Mouse (Mus musculus) testis, adult 2 months (tissue): ENCODE results near the gene Nlrc4. TPM values are rescaled to one million over a fixed set of nuclear protein-coding genes. Genes with fewer than 3 reads are reported as not detected.
"Not testable (repeated sequence)": the region's sequence is repeated elsewhere in the genome, so short reads cannot be mapped to it uniquely, and the experiment has no call there.

ENCODE experiments used
- H3K27ac ChIP-seq: fragments of 200-500 bp; 2 replicates; pipeline ENCODE4 v1.5.1; 2012; ENCODE audit warnings: low read depth, low read length; ENCODE audit not compliant: control insufficient read depth, insufficient read depth
- H3K27me3 ChIP-seq: fragments of 200-500 bp; 2 replicates; pipeline ENCODE4 v1.6.1; 2012; ENCODE audit warnings: mild to moderate bottlenecking, low read length, moderate library complexity; ENCODE audit not compliant: control insufficient read depth, insufficient read depth
- H3K36me3 ChIP-seq: fragments of 200-500 bp; 2 replicates; pipeline ENCODE4 v1.6.1; 2012; ENCODE audit warnings: mild to moderate bottlenecking, low read length; ENCODE audit not compliant: control insufficient read depth, insufficient read depth
- H3K4me1 ChIP-seq: fragments of 200-500 bp; 2 replicates; pipeline ENCODE4 v1.6.1; 2012; ENCODE audit warnings: low read length; ENCODE audit not compliant: control insufficient read depth, insufficient read depth
- H3K4me3 ChIP-seq: fragments of 200-500 bp; 2 replicates; pipeline ENCODE4 v1.5.1; 2012; ENCODE audit warnings: low read depth, mild to moderate bottlenecking, low read length, moderate library complexity, mixed read lengths; ENCODE audit not compliant: control insufficient read depth
- CTCF ChIP-seq: fragments of 200-500 bp; IDR thresholded peaks from 2 replicates; pipeline ENCODE4 v1.5.1; 2012; ENCODE audit warnings: low read depth, mild to moderate bottlenecking, inconsistent platforms, low read length, moderate library complexity; ENCODE audit not compliant: control insufficient read depth, insufficient read depth, insufficient replicate concordance
- POLR2A ChIP-seq: fragments of 200-500 bp; IDR thresholded peaks from 2 replicates; pipeline ENCODE4 v1.6.1; 2012; ENCODE audit warnings: low read depth, mild to moderate bottlenecking, inconsistent platforms, low read length, moderate library complexity; ENCODE audit not compliant: control insufficient read depth
- polyA plus RNA-seq: library from polyadenylated mRNA; depleted of rRNA; stranded (reverse); fragments of >200 nt; gene quantifications from 2 replicates; pipeline ENCODE4 v1.2.3, GENCODE M21; 2012

Gene Nlrc4
- polyA plus RNA-seq, 1 experiment = 0.77 TPM

- TF ChIP-seq POLR2A (peak; percentile 89), CTCF (no peak)
- H3K27ac ChIP-seq = peak within 1 kb of the TSS; percentile 90
Observed at GRCm38 (mm10) chr17:74489024-74489900, 30.3 kb upstream of the Nlrc4 start, which contains the start of gene Yipf4. TSS of gene Yipf4 (plus strand) at chr17:74489493.

GRCm38 (mm10) chr17:74480361-74481069, 21.6 kb upstream of the Nlrc4 start:
- TF ChIP-seq CTCF = no peak
- no peak for TF ChIP-seq POLR2A
- Histone ChIP-seq H3K27me3 (no peaks in the 10 kb centered on the region), H3K4me3 (peak overlapping the region; percentile 46), H3K4me1 (no peaks in the 10 kb centered on the region), H3K27ac (no peak overlapping the region), H3K36me3 (no peaks in the 10 kb centered on the region)

More at GRCm38 (mm10) chr17:74489024-74489900, 30.3 kb upstream of the Nlrc4 start, which contains the start of gene Yipf4:
- H3K4me1 ChIP-seq = no peaks in the 10 kb centered on the region; the same call in 1 of the 2 replicates
- H3K4me3 ChIP-seq = peak within 1 kb of the TSS; percentile 98
- H3K36me3 ChIP-seq = no peaks in the 10 kb centered on the region
- no peaks in the 10 kb centered on the region for H3K27me3 ChIP-seq

GRCm38 (mm10) chr17:74470133-74470532, 11.2 kb upstream of the Nlrc4 start:
- H3K4me3 ChIP-seq, H3K36me3 ChIP-seq, H3K27ac ChIP-seq, H3K27me3 ChIP-seq, H3K4me1 ChIP-seq: not testable (repeated sequence)

- not testable (repeated sequence) for H3K36me3 ChIP-seq, H3K4me3 ChIP-seq, H3K27me3 ChIP-seq, H3K27ac ChIP-seq, H3K4me1 ChIP-seq
Observed at GRCm38 (mm10) chr17:74467981-74468380, 9.0 kb upstream of the Nlrc4 start.

- Histone ChIP-seq H3K4me3 (no peak overlapping the region), H3K27ac (no peak overlapping the region), H3K27me3 (no peaks in the 10 kb centered on the region), H3K4me1 (no peaks in the 10 kb centered on the region), H3K36me3 (no peaks in the 10 kb centered on the region)
- TF ChIP-seq CTCF (no peak), POLR2A (no peak)
Observed at GRCm38 (mm10) chr17:74463510-74463909, 4.6 kb upstream of the Nlrc4 start.

GRCm38 (mm10) chr17:74457972-74458677, 817 bp downstream of the Nlrc4 start:
- H3K27me3 ChIP-seq = no peaks in the 10 kb centered on the region
- no peaks in the 10 kb centered on the region; the same call in 1 of the 2 replicates for H3K4me1 ChIP-seq
- H3K4me3 ChIP-seq = no peak overlapping the region
- no peaks in the 10 kb centered on the region for H3K36me3 ChIP-seq
- no peak for TF ChIP-seq CTCF
- H3K27ac ChIP-seq = no peak overlapping the region

GRCm38 (mm10) chr17:74456825-74457224, 2.1 kb downstream of the Nlrc4 start:
- H3K36me3 ChIP-seq = no peaks in the 10 kb centered on the region
- H3K4me3 ChIP-seq = no peak overlapping the region
- no peaks in the 10 kb centered on the region for H3K27me3 ChIP-seq
- no peaks in the 10 kb centered on the region; the same call in 1 of the 2 replicates for H3K4me1 ChIP-seq
- H3K27ac ChIP-seq = no peak overlapping the region
- TF ChIP-seq POLR2A (no peak), CTCF (no peak)
